Mouse (Mus musculus): ENCODE results near the gene M1ap. TPM values are rescaled to one million over a fixed set of nuclear protein-coding genes. Genes with fewer than 3 reads are reported as not detected.

The M1ap gene
- total and polyA plus RNA-seq, 3 experiments = 2.4 to 6.4 (median 3.9) TPM

GRCm38 (mm10) chr6:83032769-83033191 lies 86.1 kb downstream of the M1ap start:
- Histone ChIP-seq H3K27ac (ENCODE audit: insufficient read depth, low read depth) (no peak overlapping the region), H3K4me1 (ENCODE audit: control insufficient read depth in 1 of 2, insufficient read depth in 2 of 2) (peaks cover 12 to 53% of the 10 kb centered on the region in 2 experiments), H3K27me3 (replicated peaks) (peaks cover 8% of the 10 kb centered on the region), H3K36me3 (replicated peaks in 1 of 2; ENCODE audit: control insufficient read depth in 1 of 2, insufficient read depth in 1 of 2, low read length in 1 of 2) (peaks cover 13 to 35% of the 10 kb centered on the region in 2 experiments), H3K4me2 (ENCODE audit: insufficient read depth, low read depth, poor library complexity, severe bottlenecking) (peak overlapping the region; percentile 77), H3K9me3 (replicated peaks; ENCODE audit: low read length) (no peaks in the 10 kb centered on the region), H3K79me2 (replicated peaks; ENCODE audit: control insufficient read depth, extremely low read depth, insufficient read depth, poor library complexity, severe bottlenecking) (peaks cover 3% of the 10 kb centered on the region), H3K4me3 (replicated peaks in 1 of 3; ENCODE audit: low read depth in 2 of 3, low read length in 2 of 3, poor library complexity in 1 of 3) (peak overlapping the region; percentile 64 to 90 (median 80)), H3K9ac (ENCODE audit: insufficient read depth, low read depth) (peak overlapping the region; percentile 74)
- dilution Hi-C loops (cut with MboI; ENCODE audit: extremely low pct_ligation_motif_present, extremely low pct_unique_long_range_greater_than_20kb, low sequenced_read_pairs) (no loop called here), in situ Hi-C loops (cut with MboI; ENCODE audit: low pct_ligation_motif_present, low pct_unique_long_range_greater_than_20kb, low sequenced_read_pairs) (no loop called here)
- no peak for DNase-seq (ENCODE audit: extremely low read depth)
- TF ChIP-seq MAFK (IDR thresholded peaks at IDR 0.05; ENCODE audit: insufficient replicate concordance, low read length) (no peak), POLR2AphosphoS2 (IDR thresholded peaks at IDR 0.05; ENCODE audit: low read depth, low read length) (no peak), CHD2 (IDR thresholded peaks at IDR 0.05; ENCODE audit: low read length) (no peak), CTCF (conservative IDR thresholded peaks at IDR 0.05 in 1 of 2, IDR thresholded peaks at IDR 0.05 in 1 of 2; ENCODE audit: low read depth in 2 of 2, low read length in 2 of 2) (peak in 1 of 2 experiments; percentile 12; a peak in 1 of 4 replicates), GABPA (IDR thresholded peaks at IDR 0.05; ENCODE audit: insufficient replicate concordance, low read depth, low read length) (no peak), KAT2A (IDR thresholded peaks at IDR 0.05; ENCODE audit: insufficient replicate concordance, low read length) (no peak), JUND (conservative IDR thresholded peaks at IDR 0.05; ENCODE audit: low read depth, low read length) (no peak), EP300 (IDR thresholded peaks at IDR 0.05; ENCODE audit: low read length) (no peak), JUN (IDR thresholded peaks at IDR 0.05; ENCODE audit: insufficient read depth, low read depth, low read length) (no peak), USF1 (IDR thresholded peaks at IDR 0.05; ENCODE audit: low read depth, low read length) (no peak), RCOR1 (conservative IDR thresholded peaks at IDR 0.05; ENCODE audit: low read depth, low read length) (no peak), BHLHE40 (IDR thresholded peaks at IDR 0.05; ENCODE audit: low read depth, low read length) (0 out of 2 replicates have a peak, but pooled peaks have one; percentile 22), UBTF (IDR thresholded peaks at IDR 0.05; ENCODE audit: low read depth, low read length) (peak; percentile 76; the same call in 1 of the 2 replicates), IRF4 (IDR thresholded peaks at IDR 0.05; ENCODE audit: low read depth, low read length) (0 out of 2 replicates have a peak, but pooled peaks have one; percentile 9), MXI1 (IDR thresholded peaks at IDR 0.05; ENCODE audit: low read depth, low read length) (0 out of 2 replicates have a peak, but pooled peaks have one; percentile 41), RAD21 (IDR thresholded peaks at IDR 0.05; ENCODE audit: low read depth, low read length) (peak; percentile 5; the same call in 1 of the 2 replicates), NRF1 (IDR thresholded peaks at IDR 0.05; ENCODE audit: low read depth, low read length) (no peak), ETS1 (conservative IDR thresholded peaks at IDR 0.05; ENCODE audit: low read depth, low read length) (0 out of 2 replicates have a peak, but pooled peaks have one; percentile 8), ZC3H11A (IDR thresholded peaks at IDR 0.05; ENCODE audit: low read depth, low read length) (no peak), MAX (IDR thresholded peaks at IDR 0.05; ENCODE audit: low read length) (peak; percentile 32; the same call in 1 of the 2 replicates)

Measured in CH12.LX (cell line).